Mouse (Mus musculus): ENCODE measurements around the gene Timp3.

Gene Timp3

DNA sequence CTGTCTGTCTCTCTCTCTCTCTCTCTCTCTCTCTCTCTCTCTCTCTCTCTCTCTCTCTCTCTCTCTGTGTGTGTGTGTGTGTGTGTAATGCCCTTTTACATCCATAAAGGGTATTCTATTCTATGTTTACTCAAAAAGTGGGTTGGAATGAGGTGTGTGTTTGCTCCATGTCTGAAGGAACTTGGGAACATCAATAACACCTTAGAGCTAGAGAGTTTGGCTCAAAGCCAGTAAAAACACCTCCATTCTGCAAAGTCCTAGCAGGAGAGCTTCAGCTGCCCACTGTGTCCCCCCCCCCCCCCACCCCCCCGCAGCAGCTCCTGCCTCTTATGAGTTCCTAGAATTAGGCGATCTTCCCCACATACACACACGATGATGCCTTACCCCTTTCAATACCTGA lies 37.1 kb downstream of the Timp3 start:
- ChIA-PET CTCF (interaction anchor here in 2 of 4 experiments (0.6 to 1.4 kb wide), 2 partner anchors 147 to 195 kb away, joined by 3 to 4 read pairs; no protein-coding TSS in a partner anchor), POLR2A (interaction anchor here in 2 of 4 experiments (0.8 to 1.8 kb wide), 3 partner anchors 12 to 37 kb away, joined by 3 to 8 read pairs (median 6); partner anchors contain the start of gene Timp3 (in 1 of the 2))

DNA sequence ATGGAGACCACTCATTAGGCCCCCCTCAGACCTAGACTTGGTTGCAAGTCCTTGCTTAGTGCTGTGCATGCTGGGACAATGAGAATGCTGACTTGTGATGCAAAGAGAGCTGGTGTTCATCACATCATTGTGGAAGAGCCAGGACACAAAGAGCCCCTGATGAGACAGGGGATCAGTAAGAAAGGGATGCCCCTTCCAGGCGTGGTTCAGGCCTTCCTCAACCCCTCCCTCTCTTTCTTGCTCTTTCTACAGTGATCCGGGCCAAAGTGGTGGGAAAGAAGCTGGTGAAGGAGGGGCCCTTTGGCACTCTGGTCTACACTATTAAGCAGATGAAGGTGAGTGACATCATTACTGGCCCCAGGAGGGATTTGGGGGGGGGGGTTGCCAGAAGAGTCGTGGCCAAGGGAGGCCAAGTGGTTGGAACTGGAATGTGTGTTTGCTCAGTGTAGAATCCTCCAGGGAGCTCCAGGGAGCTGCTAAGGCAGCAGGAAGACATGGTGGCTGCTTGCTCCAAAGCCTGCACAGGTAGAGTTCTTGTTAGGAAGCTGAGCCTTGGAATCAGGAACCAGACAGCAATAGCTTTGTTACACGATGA lies 38.0 kb downstream of the Timp3 start:
- POLR2A ChIA-PET = interaction anchor here in 2 of 4 experiments (0.6 to 2.5 kb wide), 10 partner anchors 9 to 317 kb away, joined by 3 to 8 read pairs (median 4); partner anchors contain the start of gene Timp3 (in 1 of the 2)
- CTCF ChIA-PET = interaction anchor here in 3 of 4 experiments (0.5 to 1.4 kb wide), 7 partner anchors 37 to 409 kb away, joined by 3 to 5 read pairs (median 3); partner anchors contain the start of gene Timp3 (in 1 of the 3)

DNA sequence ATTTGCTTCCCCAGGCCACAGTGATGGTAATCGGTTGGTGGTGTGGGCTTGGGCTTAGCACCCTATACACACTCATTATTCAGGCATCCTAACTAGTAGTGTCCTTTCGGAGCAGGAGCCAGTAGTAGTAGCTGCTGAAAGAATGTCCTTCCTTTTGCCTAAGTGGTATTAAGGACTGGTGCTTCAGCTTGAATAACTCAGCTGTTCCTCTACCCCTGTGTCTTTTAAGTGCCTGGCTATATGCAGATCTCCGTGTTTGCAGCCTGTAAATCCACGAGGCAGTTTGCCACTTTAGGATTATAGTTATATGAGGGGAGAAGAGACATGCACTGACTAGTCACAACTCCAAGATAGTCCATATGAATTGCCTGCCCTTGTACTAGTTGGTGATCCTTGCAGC lies 38.9 kb downstream of the Timp3 start:
- POLR2A ChIA-PET = interaction anchor here in 2 of 4 experiments (1.1 to 2.5 kb wide), 5 partner anchors 8 to 38 kb away, joined by 3 to 8 read pairs (median 3); partner anchors contain the start of gene Timp3 (in 1 of the 2)
- CTCF ChIA-PET = interaction anchor here in 1 of 4 experiments (1.1 kb wide), 1 partner anchor 36 kb away, joined by 3 read pairs; no protein-coding TSS in a partner anchor

DNA sequence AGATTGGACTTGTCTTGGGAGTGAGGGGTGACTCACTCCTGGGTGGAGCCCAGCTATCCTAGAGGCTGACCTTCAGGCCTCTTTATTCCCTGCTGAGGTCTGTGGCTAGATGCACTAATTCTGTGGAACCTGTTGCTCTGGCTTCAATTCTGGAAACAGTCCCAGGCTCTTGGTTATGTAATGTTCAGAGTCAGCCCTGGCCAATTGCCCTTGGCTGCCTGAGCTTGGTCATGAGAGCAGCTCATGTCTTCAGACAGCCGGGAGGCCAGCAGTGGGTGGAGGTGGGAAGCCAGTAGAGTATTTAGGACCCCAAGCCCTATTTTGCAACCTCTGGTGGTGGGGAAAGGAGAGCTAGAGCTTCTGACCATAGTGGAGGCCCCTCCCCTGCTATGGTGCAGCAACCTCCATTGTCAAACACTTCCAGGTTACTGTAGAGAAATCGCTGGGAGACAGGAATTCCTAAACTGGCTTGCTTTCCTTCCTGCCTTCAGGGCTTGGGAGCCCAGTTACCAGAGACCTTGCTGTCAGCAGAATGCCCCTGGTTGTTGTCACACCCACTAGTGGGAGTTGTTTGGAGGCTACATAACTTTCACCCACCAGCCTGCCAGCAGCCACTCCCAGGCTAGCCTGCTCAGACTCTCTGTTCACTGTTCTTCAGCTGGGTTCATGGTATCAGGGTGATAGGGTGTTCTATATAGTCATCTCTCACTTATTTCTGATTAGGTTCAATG lies 39.6 kb downstream of the Timp3 start:
- ChIA-PET CTCF (interaction anchor here in 1 of 4 experiments (1.1 kb wide), 1 partner anchor 37 kb away, joined by 3 read pairs; no protein-coding TSS in a partner anchor), POLR2A (interaction anchor here in 2 of 4 experiments (0.9 to 2.5 kb wide), 4 partner anchors 10 to 40 kb away, joined by 3 to 8 read pairs (median 6); partner anchors contain the start of gene Timp3 (in 2 of the 2))

- CTCF ChIA-PET = interaction anchor here in 1 of 4 experiments (1.1 kb wide), 1 partner anchor 38 kb away, joined by 3 read pairs; no protein-coding TSS in a partner anchor
- POLR2A ChIA-PET = interaction anchor here in 2 of 4 experiments (0.9 to 1.3 kb wide), 2 partner anchors 40 kb away, joined by 4 to 7 read pairs; partner anchors contain the start of gene Timp3 (in 2 of the 2)
Observed at GRCm38 (mm10) chr10:86340421-86340820, 40.2 kb downstream of the Timp3 start.

DNA sequence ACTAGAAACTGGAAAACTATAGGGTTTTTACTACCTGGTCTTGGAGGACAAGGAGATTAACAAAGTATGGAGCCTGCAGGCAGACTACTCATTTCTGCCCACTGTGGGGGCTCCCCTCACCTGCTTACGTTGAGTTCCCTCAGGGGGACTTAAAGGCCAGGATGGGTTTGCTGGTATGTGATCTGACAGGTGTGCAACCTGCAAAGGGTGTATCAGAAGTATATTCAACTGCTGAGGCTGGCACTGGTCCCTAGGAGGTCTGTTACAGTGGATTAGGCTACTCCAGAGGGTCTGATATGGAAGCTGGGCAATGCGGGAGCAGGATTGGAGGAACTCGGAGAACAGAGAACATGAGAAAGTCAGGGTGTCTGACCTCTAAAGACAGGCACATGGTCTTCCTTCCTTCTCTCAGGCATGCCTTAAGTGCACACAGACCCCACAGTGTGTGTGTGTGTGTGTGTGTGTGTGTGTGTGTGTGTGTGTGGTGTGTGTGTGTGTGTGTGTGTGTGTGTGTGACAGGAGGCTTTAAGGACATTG lies 40.9 kb downstream of the Timp3 start:
- POLR2A ChIA-PET = interaction anchor here in 1 of 4 experiments (1.2 kb wide), 1 partner anchor 10 kb away, joined by 4 read pairs; no protein-coding TSS in a partner anchor
- CTCF ChIA-PET = no interaction called here

DNA sequence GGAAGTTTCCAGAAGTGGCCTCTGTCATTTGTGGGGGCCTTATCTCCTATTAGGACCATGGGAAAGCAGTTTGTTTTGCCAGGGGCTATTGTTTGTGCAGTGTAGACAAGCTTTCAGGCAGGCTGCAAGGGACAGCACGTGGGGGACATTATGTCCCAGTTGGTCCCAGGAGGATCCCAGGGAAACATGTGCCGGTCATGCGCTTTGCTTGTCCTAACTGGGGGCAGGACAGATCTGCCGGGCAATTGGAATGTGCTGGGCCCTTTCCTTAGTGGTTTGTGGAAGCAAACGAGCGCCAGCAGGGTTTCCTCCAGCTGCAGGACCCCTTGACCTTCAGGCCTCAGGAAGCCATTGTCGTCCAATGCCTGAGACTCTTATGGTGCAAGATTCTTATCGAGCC lies 41.4 kb downstream of the Timp3 start:
- ChIA-PET CTCF (no interaction called here), POLR2A (interaction anchor here in 2 of 4 experiments (1.0 to 1.2 kb wide), 2 partner anchors 11 kb away, joined by 3 to 4 read pairs; no protein-coding TSS in a partner anchor)

DNA sequence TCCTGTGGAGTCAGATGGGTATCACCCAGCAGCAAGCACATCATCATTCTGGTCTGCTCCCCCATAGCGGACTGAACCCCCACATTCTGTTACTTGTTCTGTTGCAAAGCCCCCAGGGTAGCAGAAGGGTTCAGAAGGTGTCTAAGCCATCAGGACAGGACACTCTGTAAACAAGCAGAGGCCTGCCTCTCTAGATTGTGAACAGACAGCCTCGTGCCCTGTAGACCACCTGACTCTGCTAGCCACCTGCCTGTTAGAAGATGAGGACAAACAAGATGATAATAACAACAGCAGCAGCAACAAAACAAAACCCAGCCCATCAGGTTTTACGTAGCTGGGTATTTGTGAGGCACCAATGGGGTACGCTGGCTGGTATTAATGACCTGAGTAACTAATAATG lies 42.0 kb downstream of the Timp3 start:
- ChIA-PET POLR2A (interaction anchor here in 2 of 4 experiments (1.0 to 1.4 kb wide), 4 partner anchors 10 to 803 kb away, joined by 3 to 4 read pairs (median 3); no protein-coding TSS in a partner anchor), CTCF (interaction anchor here in 1 of 4 experiments (1.5 kb wide), 1 partner anchor 13 kb away, joined by 3 read pairs; no protein-coding TSS in a partner anchor)

DNA sequence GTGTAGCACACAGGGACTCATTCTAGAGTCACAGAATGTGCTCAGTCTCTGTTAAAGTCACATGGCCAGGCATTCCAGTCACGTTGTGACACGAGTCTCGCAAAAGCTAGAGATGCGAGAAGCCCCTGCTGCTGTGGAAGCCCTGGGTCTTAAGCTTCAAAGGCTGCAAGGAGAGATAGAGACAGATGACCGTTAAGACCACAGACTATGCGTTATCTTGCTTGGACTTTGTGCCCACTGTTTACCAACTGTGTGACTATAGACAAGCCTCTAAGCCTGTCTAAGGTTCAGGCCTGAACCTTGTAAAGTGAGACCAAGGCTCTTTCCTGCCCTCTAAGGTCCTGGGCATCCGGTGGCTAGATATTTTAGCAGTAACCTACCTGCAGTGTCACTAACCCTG lies 42.5 kb downstream of the Timp3 start:
- CTCF ChIA-PET = interaction anchor here in 1 of 4 experiments (1.5 kb wide), 1 partner anchor 14 kb away, joined by 3 read pairs; no protein-coding TSS in a partner anchor
- POLR2A ChIA-PET = interaction anchor here in 1 of 4 experiments (1.0 to 1.4 kb wide), 3 partner anchors 10 to 803 kb away, joined by 3 read pairs; no protein-coding TSS in a partner anchor

DNA sequence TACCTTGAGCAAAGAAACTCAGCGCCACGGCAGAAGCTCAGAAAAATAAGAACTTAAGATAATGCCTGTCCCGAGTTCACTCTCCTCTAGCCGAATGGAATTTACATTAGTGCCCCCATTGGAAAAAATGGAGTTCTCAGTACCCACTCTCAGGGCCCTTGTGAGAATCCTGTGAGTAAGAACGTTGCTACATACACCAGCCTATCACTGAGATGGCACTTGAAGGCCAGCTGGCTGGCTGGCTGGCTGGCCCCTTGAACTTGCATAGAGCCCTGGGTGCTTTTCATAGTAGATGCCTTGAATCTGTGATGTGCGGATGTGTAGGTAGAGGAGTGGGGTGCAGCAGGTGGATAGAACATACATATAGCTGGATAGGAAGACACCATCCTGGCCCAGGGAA lies 43.2 kb downstream of the Timp3 start:
- ChIA-PET POLR2A (interaction anchor here in 1 of 4 experiments (1.1 to 1.4 kb wide), 2 partner anchors 42 to 804 kb away, joined by 3 read pairs; no protein-coding TSS in a partner anchor), CTCF (interaction anchor here in 1 of 4 experiments (1.5 kb wide), 1 partner anchor 15 kb away, joined by 3 read pairs; no protein-coding TSS in a partner anchor)

DNA sequence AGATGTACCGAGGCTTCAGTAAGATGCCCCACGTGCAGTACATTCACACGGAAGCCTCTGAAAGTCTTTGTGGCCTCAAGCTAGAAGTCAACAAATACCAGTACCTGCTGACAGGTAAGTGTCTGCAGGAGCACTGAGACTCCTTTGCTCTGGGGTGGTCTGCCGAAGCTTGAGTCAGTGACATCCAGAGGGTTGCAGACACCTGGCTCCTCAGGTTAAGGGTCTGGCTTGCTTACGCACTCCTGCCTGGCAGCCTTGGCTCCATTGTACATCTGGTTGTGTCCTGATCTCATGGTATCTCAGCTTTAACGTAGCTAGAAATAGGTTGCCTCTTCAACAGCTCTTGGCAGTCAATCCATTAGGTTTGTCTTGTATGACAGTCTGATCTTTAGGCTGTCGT lies 43.8 kb downstream of the Timp3 start:
- ChIA-PET CTCF (no interaction called here), POLR2A (interaction anchor here in 1 of 4 experiments (0.8 kb wide), 1 partner anchor 815 kb away, joined by 4 read pairs; no protein-coding TSS in a partner anchor)

- CTCF ChIA-PET = interaction anchor here in 1 of 4 experiments (0.7 kb wide), 1 partner anchor 294 kb away, joined by 5 read pairs; no protein-coding TSS in a partner anchor
- POLR2A ChIA-PET = no interaction called here
Observed at GRCm38 (mm10) chr10:86344654-86345053, 44.5 kb downstream of the Timp3 start.

DNA sequence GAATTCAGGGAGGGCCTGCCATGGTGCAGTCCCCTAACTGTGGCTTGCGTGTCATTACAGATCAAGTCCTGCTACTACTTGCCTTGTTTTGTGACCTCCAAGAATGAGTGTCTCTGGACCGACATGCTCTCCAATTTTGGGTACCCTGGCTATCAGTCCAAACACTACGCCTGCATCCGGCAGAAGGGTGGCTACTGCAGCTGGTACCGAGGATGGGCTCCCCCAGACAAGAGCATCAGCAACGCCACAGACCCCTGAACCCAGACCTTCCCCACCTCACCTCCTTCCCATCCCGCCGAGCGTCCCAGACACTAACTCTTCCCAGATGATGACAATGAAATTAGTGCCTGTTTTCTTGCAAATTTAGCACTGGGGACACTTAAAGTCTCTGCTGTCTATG lies 45.5 kb downstream of the Timp3 start:
- ChIA-PET CTCF (no interaction called here), POLR2A (no interaction called here)

- POLR2A ChIA-PET = interaction anchor here in 1 of 4 experiments (0.6 to 1.2 kb wide), 2 partner anchors 8 to 12 kb away, joined by 3 to 4 read pairs; no protein-coding TSS in a partner anchor
- CTCF ChIA-PET = interaction anchor here in 1 of 4 experiments (0.7 kb wide), 1 partner anchor 324 kb away, joined by 3 read pairs; no protein-coding TSS in a partner anchor
Observed at GRCm38 (mm10) chr10:86346235-86346840, 46.2 kb downstream of the Timp3 start.

DNA sequence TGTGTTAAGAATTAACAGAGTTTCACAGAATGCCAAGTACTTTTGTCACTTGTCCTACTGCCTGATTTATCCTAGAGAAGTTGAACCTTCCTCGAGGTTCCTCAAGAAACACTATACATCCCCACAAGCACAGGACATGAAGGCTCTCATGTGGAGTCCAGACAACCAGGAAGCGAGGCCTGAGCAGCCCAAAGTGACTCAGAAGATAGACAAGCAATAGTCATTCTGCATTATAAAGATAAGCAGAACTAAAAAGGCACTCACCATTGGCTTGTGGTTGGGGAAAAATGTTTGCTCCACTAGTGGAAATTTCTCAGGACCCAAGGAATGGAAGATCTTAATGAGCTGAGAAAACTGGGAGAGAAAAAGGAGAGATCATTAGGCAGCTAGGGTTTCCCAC lies 51.1 kb downstream of the Timp3 start:
- ChIA-PET CTCF (interaction anchor here in 1 of 4 experiments (0.8 to 1.0 kb wide), 2 partner anchors 11 to 49 kb away, joined by 3 to 7 read pairs; no protein-coding TSS in a partner anchor), POLR2A (interaction anchor here in 2 of 4 experiments (0.6 to 0.7 kb wide), 2 partner anchors 11 to 200 kb away, joined by 3 to 4 read pairs; no protein-coding TSS in a partner anchor)

GRCm38 (mm10) chr10:86352521-86352920 lies 52.3 kb downstream of the Timp3 start:
- CTCF ChIA-PET = interaction anchor here in 1 of 4 experiments (1.0 kb wide), 1 partner anchor 50 kb away, joined by 7 read pairs; no protein-coding TSS in a partner anchor

GRCm38 (mm10) chr10:86356819-86357563 lies 56.8 kb downstream of the Timp3 start:
- POLR2A ChIA-PET = no interaction called here
- CTCF ChIA-PET = interaction anchor here in 2 of 4 experiments (0.6 kb wide), 3 partner anchors 107 to 1858 kb away, joined by 3 to 5 read pairs (median 3); no protein-coding TSS in a partner anchor

More at GRCm38 (mm10) chr10:86352521-86352920, 52.3 kb downstream of the Timp3 start:
- POLR2A ChIA-PET = interaction anchor here in 1 of 4 experiments (0.7 kb wide), 1 partner anchor 10 kb away, joined by 3 read pairs; no protein-coding TSS in a partner anchor
